Mouse (Mus musculus) limb, embryonic 10.5 days (tissue): Measurements from ENCODE around the gene Sdhb. TPM values are rescaled to one million over a fixed set of nuclear protein-coding genes. Genes with fewer than 3 reads are reported as not detected.

ENCODE experiments used
- DNase-seq: peaks from one replicate; pipeline ENCODE4 v3.0.0-alpha.2; 2017; ENCODE audit warnings: low spot score
- H3K27ac ChIP-seq: fragments of 300-500 bp; sonication (generic); 2 replicates; pipeline ENCODE4 v1.5.1; 2016; ENCODE audit warnings: mild to moderate bottlenecking
- H3K27me3 ChIP-seq: fragments of 300-500 bp; sonication (generic); 2 replicates; pipeline ENCODE4 v1.6.1; 2016; ENCODE audit warnings: low read depth, mild to moderate bottlenecking; ENCODE audit not compliant: poor library complexity, severe bottlenecking
- H3K36me3 ChIP-seq: fragments of 300-500 bp; sonication (generic); 2 replicates; pipeline ENCODE4 v1.6.1; 2016; ENCODE audit warnings: mild to moderate bottlenecking, moderate library complexity
- H3K4me1 ChIP-seq: fragments of 300-500 bp; sonication (generic); 2 replicates; pipeline ENCODE4 v1.6.1; 2016
- H3K4me3 ChIP-seq: fragments of 300-500 bp; sonication (generic); 2 replicates; pipeline ENCODE4 v1.5.1; 2016; ENCODE audit warnings: mild to moderate bottlenecking, moderate library complexity
- H3K9me3 ChIP-seq: fragments of 300-500 bp; sonication (generic); replicated peaks from 2 replicates; pipeline ENCODE4 v1.6.1; 2016; ENCODE audit warnings: mild to moderate bottlenecking
- WGBS: fragments of 180-500 bp; shearing (Covaris S2); methylation state at CpG from one replicate; pipeline ENCODE4 v1.1.7; 2016; 5-methylcytosine and 5-hydroxymethylcytosine counted together
- polyA plus RNA-seq: library from polyadenylated mRNA; unstranded; fragments of >200 nt; fragmentation: Nextera tagmentation; extraction: Ambion mirVana; gene quantifications from 2 replicates; pipeline ENCODE4 v1.2.1, GENCODE M21; 2016

Sdhb gene
- polyA plus RNA-seq, 1 experiment from 2014 or later, result 436 TPM

- Histone ChIP-seq H3K4me3 (no peak overlapping the region), H3K9me3 (no peaks in the 10 kb centered on the region), H3K4me1 (peaks cover 49% of the 10 kb centered on the region), H3K27me3 (no peaks in the 10 kb centered on the region), H3K36me3 (no peaks in the 10 kb centered on the region), H3K27ac (peak overlapping the region; percentile 15; the same call in 1 of the 2 replicates)
- 79% methylated on average over 8 of the region's 8 CpGs for WGBS
- DNase-seq, result no peak
Observed at GRCm38 (mm10) chr4:140929745-140930144, 31.3 kb upstream of the Sdhb start.

GRCm38 (mm10) chr4:140930900-140931470 is 30.0 kb upstream of the Sdhb start:
- H3K4me1 ChIP-seq, result peaks cover 48% of the 10 kb centered on the region

GRCm38 (mm10) chr4:140935643-140936042 is 25.4 kb upstream of the Sdhb start:
- 86% methylated on average over 9 of the region's 9 CpGs for WGBS

More at GRCm38 (mm10) chr4:140930900-140931470, 30.0 kb upstream of the Sdhb start:
- DNase-seq, result no peak
- H3K36me3 ChIP-seq, result no peaks in the 10 kb centered on the region
- WGBS, result 74% methylated on average over 10 of the region's 10 CpGs
- no peak overlapping the region for H3K4me3 ChIP-seq
- no peaks in the 10 kb centered on the region for H3K27me3 ChIP-seq
- H3K27ac ChIP-seq, result no peak overlapping the region
- H3K9me3 ChIP-seq, result no peaks in the 10 kb centered on the region

DNA sequence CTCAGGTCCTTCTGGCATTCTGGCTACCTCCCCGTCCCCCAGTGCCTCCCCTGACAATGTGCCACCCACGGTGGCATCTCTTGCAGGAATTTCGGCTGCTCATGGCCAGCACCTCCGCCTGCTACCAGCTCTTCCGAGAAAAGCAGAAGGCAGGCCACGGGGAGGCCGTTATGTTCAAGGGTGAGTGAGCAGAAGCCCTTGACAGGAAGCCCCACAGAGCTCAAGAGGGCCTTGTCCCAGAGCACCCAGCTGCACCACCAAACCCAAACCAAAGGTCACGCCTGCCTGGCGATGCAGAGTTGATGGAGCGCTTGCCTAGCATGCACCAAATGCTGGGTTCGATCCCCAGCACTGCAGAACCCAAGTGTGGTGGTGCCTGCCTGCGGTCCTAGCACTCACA is 16.6 kb upstream of the Sdhb start:
- Histone ChIP-seq H3K27me3 (no peaks in the 10 kb centered on the region), H3K36me3 (no peaks in the 10 kb centered on the region), H3K27ac (no peak overlapping the region), H3K4me1 (peaks cover 8% of the 10 kb centered on the region; the same call in 1 of the 2 replicates), H3K9me3 (no peaks in the 10 kb centered on the region), H3K4me3 (no peak overlapping the region)
- DNase-seq, result no peak
- 95% methylated on average over 12 of the region's 12 CpGs for WGBS

More at GRCm38 (mm10) chr4:140935643-140936042, 25.4 kb upstream of the Sdhb start:
- Histone ChIP-seq H3K4me1 (peaks cover 29% of the 10 kb centered on the region), H3K27ac (peak overlapping the region; percentile 50; the same call in 1 of the 2 replicates), H3K4me3 (no peak overlapping the region), H3K27me3 (no peaks in the 10 kb centered on the region), H3K36me3 (no peaks in the 10 kb centered on the region), H3K9me3 (peaks cover 4% of the 10 kb centered on the region; the same call in 1 of the 2 replicates)
- no peak for DNase-seq

DNA sequence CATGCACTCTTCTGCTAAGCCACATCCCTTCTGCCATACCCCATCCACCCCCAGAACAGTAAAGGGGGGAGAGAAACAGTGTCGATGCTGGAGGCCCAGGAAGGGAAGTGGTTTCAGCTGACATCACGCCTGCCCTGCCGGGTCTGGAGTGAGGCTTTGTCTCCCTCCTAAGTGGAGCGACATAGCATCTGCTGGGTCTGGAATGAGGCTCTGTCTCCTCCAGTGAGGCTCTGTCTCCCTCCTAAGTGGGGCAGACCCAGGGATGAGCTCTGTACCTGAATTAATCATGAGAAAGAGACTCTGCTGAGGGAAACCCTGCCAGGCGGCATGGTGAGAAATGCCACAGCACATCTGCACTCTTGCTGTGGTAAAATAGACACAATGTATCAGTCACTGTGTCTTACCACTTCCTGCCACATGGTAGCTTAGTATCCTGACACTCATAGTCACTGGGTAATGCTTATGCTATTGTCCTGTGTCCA is 16.0 kb upstream of the Sdhb start:
- no peak for DNase-seq
- H3K36me3 ChIP-seq, result no peaks in the 10 kb centered on the region
- no peaks in the 10 kb centered on the region for H3K27me3 ChIP-seq
- no peak overlapping the region for H3K27ac ChIP-seq
- H3K4me1 ChIP-seq, result peaks cover 8% of the 10 kb centered on the region; the same call in 1 of the 2 replicates
- H3K4me3 ChIP-seq, result no peak overlapping the region
- H3K9me3 ChIP-seq, result no peaks in the 10 kb centered on the region
- WGBS, result 89% methylated on average over 5 of the region's 5 CpGs

- Histone ChIP-seq H3K36me3 (no peaks in the 10 kb centered on the region), H3K27me3 (no peaks in the 10 kb centered on the region), H3K27ac (no peak overlapping the region), H3K9me3 (no peaks in the 10 kb centered on the region), H3K4me1 (peaks cover 8% of the 10 kb centered on the region; the same call in 1 of the 2 replicates), H3K4me3 (no peak overlapping the region)
- no peak for DNase-seq
- WGBS, result 92% methylated on average over 4 of the region's 4 CpGs
Observed at GRCm38 (mm10) chr4:140945571-140945970, 15.4 kb upstream of the Sdhb start.

GRCm38 (mm10) chr4:140946048-140946447 is 15.0 kb upstream of the Sdhb start:
- no peak overlapping the region for H3K27ac ChIP-seq
- no peak for DNase-seq
- H3K9me3 ChIP-seq, result no peaks in the 10 kb centered on the region
- peaks cover 8% of the 10 kb centered on the region; the same call in 1 of the 2 replicates for H3K4me1 ChIP-seq
- no peak overlapping the region for H3K4me3 ChIP-seq
- H3K36me3 ChIP-seq, result no peaks in the 10 kb centered on the region
- WGBS, result 84% methylated on average over 4 of the region's 4 CpGs
- no peaks in the 10 kb centered on the region for H3K27me3 ChIP-seq

DNA sequence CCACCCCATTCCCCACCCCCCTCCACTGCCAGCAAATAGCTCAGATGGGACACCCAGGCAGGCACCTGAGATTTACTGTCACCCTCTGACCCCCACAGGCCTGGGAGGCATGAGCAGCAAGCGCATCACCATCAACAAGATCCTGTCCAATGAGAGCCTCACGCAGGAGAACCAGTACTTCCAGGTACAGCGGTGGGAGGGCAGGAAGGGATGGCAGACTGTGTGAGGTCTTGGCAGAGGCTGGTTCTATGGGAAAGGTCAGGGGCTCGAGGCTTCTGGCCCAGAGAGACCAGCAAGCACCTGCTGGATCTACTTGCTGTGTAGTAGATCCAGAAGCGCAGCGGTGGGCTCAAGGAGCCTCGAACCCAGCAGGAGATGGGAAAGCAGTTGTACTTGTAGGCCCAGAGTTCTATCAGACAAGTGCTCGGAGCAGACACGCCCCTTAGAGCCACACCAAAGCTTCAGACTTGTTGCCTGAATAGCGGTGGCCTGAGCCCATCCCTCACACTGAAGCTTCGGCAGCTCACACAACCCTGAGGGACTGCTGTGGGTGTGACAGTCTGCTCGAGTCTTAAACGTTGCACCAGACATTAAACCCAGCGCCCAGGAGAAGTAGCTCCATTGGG is 14.3 kb upstream of the Sdhb start:
- no peaks in the 10 kb centered on the region for H3K27me3 ChIP-seq
- H3K36me3 ChIP-seq, result no peaks in the 10 kb centered on the region
- no peak overlapping the region for H3K4me3 ChIP-seq
- no peak overlapping the region for H3K27ac ChIP-seq
- no peaks in the 10 kb centered on the region for H3K9me3 ChIP-seq
- 74% methylated on average over 14 of the region's 14 CpGs for WGBS
- peaks cover 8% of the 10 kb centered on the region; the same call in 1 of the 2 replicates for H3K4me1 ChIP-seq
- DNase-seq, result no peak

GRCm38 (mm10) chr4:140947487-140948440 is 13.2 kb upstream of the Sdhb start:
- no peak for DNase-seq
- Histone ChIP-seq H3K9me3 (no peaks in the 10 kb centered on the region), H3K36me3 (no peaks in the 10 kb centered on the region), H3K4me3 (no peak overlapping the region), H3K4me1 (peaks cover 8% of the 10 kb centered on the region; the same call in 1 of the 2 replicates), H3K27ac (no peak overlapping the region), H3K27me3 (no peaks in the 10 kb centered on the region)
- WGBS, result 85% methylated on average over 12 of the region's 12 CpGs

GRCm38 (mm10) chr4:140948481-140948880 is 12.5 kb upstream of the Sdhb start:
- WGBS, result 88% methylated on average over 6 of the region's 6 CpGs
- H3K4me3 ChIP-seq, result no peak overlapping the region
- H3K36me3 ChIP-seq, result no peaks in the 10 kb centered on the region

GRCm38 (mm10) chr4:140949052-140949451 is 12.0 kb upstream of the Sdhb start:
- Histone ChIP-seq H3K4me1 (peaks cover 8% of the 10 kb centered on the region; the same call in 1 of the 2 replicates), H3K27ac (no peak overlapping the region), H3K9me3 (no peaks in the 10 kb centered on the region), H3K36me3 (no peaks in the 10 kb centered on the region), H3K4me3 (no peak overlapping the region), H3K27me3 (no peaks in the 10 kb centered on the region)
- WGBS, result 80% methylated on average over 8 of the region's 8 CpGs
- DNase-seq, result no peak

More at GRCm38 (mm10) chr4:140948481-140948880, 12.5 kb upstream of the Sdhb start:
- DNase-seq, result no peak
- Histone ChIP-seq H3K27ac (no peak overlapping the region), H3K27me3 (no peaks in the 10 kb centered on the region), H3K9me3 (no peaks in the 10 kb centered on the region), H3K4me1 (peaks cover 8% of the 10 kb centered on the region; the same call in 1 of the 2 replicates)

DNA sequence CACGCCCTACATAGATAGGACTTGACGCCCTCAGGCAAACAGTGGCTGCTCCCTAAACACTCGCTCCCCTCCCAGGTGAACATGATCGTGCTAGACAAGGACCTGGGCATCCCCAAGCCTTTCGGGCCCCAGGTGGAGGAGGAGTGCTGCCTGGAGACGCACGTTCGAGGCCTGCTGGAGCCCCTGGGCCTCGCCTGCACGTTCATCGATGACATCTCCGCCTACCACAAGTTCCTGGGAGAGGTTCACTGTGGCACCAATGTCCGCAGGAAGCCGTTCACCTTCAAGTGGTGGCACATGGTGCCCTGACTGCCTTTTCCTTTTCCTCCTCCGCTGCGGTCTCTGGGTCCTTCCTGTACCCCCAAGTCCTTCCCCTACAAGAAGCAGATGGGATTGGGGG is 11.4 kb upstream of the Sdhb start:
- no peak for DNase-seq
- no peak overlapping the region for H3K4me3 ChIP-seq
- no peak overlapping the region for H3K27ac ChIP-seq
- no peaks in the 10 kb centered on the region for H3K36me3 ChIP-seq
- peaks cover 8% of the 10 kb centered on the region; the same call in 1 of the 2 replicates for H3K4me1 ChIP-seq
- no peaks in the 10 kb centered on the region for H3K27me3 ChIP-seq
- 88% methylated on average over 16 of the region's 16 CpGs for WGBS
- no peaks in the 10 kb centered on the region for H3K9me3 ChIP-seq
